Mouse (Mus musculus) Patski (cell line): ENCODE measurements around the gene Hif3a. TPM values are rescaled to one million over a fixed set of nuclear protein-coding genes. Genes with fewer than 3 reads are reported as not detected.

ENCODE experiments used
- ATAC-seq: fragments of 100-300 bp; one replicate; pipeline ENCODE4 v1.8.0; 2021
- CTCF ChIA-PET: fragments of 350-600 bp; sonication (Branson Sonifier 250); formaldehyde crosslinking; loops from one replicate; lab custom pipeline; 2022; ENCODE audit warnings: inconsistent platforms; lab: Charles Lee
- POLR2A ChIA-PET: fragments of 350-600 bp; sonication (Branson Sonifier 250); formaldehyde crosslinking; loops from one replicate; lab custom pipeline; 2022; ENCODE audit warnings: antibody characterized with exemption, inconsistent platforms; lab: Charles Lee
- DNase-seq: peaks from one replicate; pipeline ENCODE4 v3.0.0-alpha.2; 2011; ENCODE audit warnings: low read depth, low spot score
- H3K27me3 ChIP-seq: fragments of 371-371 bp; one replicate; pipeline ENCODE4 v1.5.1; 2021
- CTCF ChIP-seq: fragments of 100-300 bp; IDR thresholded peaks from one replicate; pipeline ENCODE4 v1.5.1; 2021
- in situ Hi-C: fragments of 300-500 bp; cut with MboI; formaldehyde crosslinking; loops from 3 replicates; pipeline ENCODE4 v1.11.1; 2018; ENCODE audit warnings: low pct_unique_long_range_greater_than_20kb, mixed read lengths
- polyA plus RNA-seq: library from polyadenylated mRNA; unstranded; gene quantifications from one replicate; pipeline ENCODE4 v1.2.3, GENCODE M21; 2021

Hif3a gene
- polyA plus RNA-seq, 1 experiment from 2014 or later = 0.01 TPM

DNA sequence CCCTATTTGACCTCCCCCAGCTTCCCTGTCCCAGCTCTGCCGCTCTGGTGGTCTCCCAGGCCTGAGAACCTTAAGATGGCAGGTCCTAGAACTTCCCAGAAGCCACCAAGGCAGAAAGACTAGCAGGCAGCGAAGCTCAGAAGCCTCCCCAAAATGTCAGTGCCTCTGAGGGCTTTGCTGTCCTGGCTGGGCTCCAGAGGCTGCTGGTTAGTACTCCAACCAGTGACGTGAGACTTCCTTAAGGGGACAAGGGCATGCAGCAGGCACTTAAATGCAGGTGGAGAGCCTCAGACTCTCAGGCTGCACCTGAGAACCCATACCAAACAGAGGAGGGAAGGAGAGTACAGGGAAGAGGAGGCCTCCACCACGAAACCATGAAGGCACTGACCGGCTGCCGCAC is 38.1 kb downstream of the Hif3a start:
- CTCF ChIA-PET = interaction anchor here (0.7 to 3.7 kb wide), 4 partner anchors 17 to 36 kb away, joined by 3 to 26 read pairs (median 5); no protein-coding TSS in a partner anchor
- in situ Hi-C loops = no loop called here
- H3K27me3 ChIP-seq = no peaks in the 10 kb centered on the region
- ATAC-seq (no peak), DNase-seq (no peak)
- no peak for TF ChIP-seq CTCF
- POLR2A ChIA-PET = interaction anchor here (1.3 kb wide), 1 partner anchor 23 kb away, joined by 3 read pairs; no protein-coding TSS in a partner anchor

DNA sequence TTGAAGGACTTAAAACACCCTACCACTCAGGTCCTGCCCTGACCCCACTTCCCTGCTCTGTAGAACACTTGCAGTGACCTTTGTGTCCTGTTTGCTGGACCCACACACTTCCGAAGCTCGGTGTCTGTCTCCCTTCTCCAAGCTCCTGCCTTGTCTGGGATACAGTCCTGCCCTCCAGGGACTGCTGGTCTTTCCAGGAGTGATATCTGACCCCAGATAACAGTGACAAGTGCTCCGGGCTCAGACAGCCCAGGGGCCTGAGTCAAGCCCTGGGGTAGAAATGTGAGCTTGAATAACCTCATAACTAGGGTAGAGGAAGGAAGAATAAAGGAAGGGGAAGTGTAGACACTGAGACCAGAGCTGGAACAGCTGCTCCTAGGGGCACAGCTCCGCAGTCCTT is 38.5 kb downstream of the Hif3a start:
- DNase-seq (no peak), ATAC-seq (no peak)
- no peaks in the 10 kb centered on the region for H3K27me3 ChIP-seq
- no peak for TF ChIP-seq CTCF
- ChIA-PET CTCF (interaction anchor here (0.7 to 3.7 kb wide), 3 partner anchors 16 to 27 kb away, joined by 3 to 26 read pairs (median 5); no protein-coding TSS in a partner anchor), POLR2A (interaction anchor here (1.3 kb wide), 1 partner anchor 23 kb away, joined by 3 read pairs; no protein-coding TSS in a partner anchor)
- in situ Hi-C loops = no loop called here

DNA sequence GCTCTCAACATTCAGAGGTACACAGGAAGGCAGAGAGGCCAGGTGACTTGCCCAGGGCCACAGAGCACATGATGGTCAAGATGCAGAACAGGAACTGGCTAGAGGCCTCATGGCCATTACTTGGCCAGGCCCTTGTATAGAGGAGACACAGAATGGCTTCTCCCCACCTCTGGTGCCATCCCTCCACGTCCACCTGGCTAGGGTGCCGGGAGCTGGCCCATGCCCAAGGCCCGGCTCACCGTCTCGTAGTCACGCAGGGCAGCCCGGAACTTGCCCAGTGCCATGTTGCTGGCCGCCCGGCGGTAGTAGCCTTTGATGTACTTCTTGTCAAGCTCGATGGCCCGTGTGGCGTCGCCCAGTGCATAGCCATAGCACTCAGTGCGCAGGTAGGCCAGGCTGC is 40.1 kb downstream of the Hif3a start:
- DNase-seq (no peak), ATAC-seq (no peak)
- ChIA-PET POLR2A (no interaction called here), CTCF (interaction anchor here (1.3 to 2.3 kb wide), 3 partner anchors 15 to 89 kb away, joined by 3 to 6 read pairs (median 5); no protein-coding TSS in a partner anchor)
- no peaks in the 10 kb centered on the region for H3K27me3 ChIP-seq
- in situ Hi-C loops = no loop called here
- no peak for TF ChIP-seq CTCF

DNA sequence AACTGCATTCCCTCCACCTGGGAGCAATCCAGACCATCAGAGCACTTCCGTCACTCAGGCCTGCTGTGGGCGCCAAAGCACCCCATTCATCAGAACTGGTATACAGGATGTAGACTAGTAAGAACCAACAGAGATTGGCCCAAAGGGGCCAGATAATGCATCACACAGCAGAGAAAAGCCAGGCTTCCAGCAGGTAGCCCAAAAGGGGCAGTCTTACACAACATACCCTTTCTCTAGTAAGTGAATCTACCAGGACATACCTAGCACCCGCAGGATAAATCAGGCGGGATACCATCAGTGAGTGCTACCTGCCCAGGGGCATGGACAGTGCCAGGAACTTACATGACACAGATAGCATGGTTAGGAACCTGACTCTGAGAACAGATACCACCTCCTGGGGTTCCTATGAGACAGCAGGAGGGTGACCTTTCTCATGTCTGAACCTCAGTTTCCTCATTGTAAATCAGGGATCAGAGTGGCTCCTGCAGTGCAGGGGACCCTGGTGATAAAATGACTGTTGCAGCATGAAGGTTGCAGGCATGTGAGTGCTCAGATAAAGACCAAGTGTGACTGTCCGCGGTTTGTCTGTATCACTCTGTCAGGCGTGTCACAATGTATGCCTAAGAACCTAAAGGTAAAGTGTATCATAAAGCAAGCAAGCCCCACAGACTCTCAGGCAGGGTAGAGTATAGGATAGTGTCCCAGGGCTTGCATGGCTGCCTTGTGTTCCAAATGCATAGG is 42.6 kb downstream of the Hif3a start:
- in situ Hi-C loops = no loop called here
- no peak for ATAC-seq
- CTCF ChIA-PET = no interaction called here
- POLR2A ChIA-PET = no interaction called here
- H3K27me3 ChIP-seq = no peaks in the 10 kb centered on the region
- DNase-seq = no peak
- no peak for TF ChIP-seq CTCF

DNA sequence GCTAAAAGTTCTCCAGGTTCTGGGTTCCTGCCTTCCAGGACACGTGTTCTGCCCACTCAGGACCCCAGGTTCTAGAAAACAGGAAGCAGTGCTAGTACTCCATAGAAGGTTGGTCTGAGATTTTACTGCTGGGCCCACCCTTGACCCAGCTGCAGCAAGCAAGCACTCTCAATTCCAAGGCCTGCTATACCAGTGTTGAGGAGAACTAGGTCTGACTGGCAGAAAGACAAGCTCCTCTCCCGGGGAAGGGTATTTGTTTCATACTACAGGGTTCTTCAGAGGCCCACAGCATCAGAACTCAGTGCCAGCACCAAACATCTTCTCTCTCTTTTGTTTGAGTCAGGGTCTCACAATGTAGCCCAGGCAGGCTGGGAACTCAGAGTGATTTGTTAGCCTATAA is 44.3 kb downstream of the Hif3a start:
- TF ChIP-seq CTCF = no peak
- CTCF ChIA-PET = interaction anchor here (1.1 to 2.5 kb wide), 4 partner anchors 10 to 16 kb away, joined by 3 to 14 read pairs (median 6); partner anchors contain the start of gene Ppp5c
- no peak for ATAC-seq

DNA sequence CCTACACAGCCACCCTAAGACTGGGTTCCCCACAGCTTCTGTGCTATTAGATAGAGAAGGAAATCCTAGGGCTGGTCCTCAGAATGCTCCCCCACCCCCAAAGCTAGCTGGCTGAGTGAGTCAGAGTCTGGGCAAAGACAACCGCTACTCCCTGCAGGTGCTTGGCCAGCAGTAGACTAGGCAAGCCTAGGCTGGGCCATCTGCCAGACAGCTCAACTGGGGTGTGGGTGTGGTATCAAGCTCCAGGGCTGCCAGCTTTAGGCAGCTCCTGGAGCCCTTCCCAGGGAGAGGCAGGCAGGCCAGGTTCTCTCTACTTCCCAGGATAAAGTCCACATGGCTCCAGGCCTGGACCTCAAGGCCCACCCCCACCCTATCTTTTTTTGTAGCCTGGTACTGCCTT is 45.2 kb downstream of the Hif3a start:
- in situ Hi-C loops = no loop called here

More for the DNA sequence above, 44.3 kb downstream of the Hif3a start:
- in situ Hi-C loops = no loop called here
- no peaks in the 10 kb centered on the region for H3K27me3 ChIP-seq
- DNase-seq = no peak
- POLR2A ChIA-PET = interaction anchor here (0.6 to 1.0 kb wide), 2 partner anchors 40 to 42 kb away, joined by 3 to 4 read pairs; no protein-coding TSS in a partner anchor

DNA sequence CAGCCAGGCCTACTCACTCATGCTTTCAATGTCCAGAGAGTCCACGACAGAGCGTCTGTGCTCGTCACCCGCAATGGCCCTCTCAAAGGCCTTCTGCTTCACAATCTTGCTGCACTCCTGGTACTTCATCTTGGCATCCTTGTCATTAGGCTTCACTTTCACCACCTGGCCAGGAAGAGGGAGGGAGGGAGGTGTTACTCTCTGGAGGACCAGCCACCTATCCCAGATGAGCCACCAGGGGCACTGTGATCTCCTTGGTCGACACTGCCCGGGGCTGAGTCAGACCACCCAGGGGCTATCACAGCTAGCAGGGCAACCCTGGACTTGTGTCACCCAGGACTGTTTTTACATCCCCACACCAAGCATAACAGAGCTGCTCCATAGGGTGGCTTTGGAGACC is 46.8 kb downstream of the Hif3a start:
- CTCF ChIA-PET = interaction anchor here (1.2 to 2.5 kb wide), 2 partner anchors 11 to 141 kb away, joined by 3 to 9 read pairs; no protein-coding TSS in a partner anchor
- no peak for ATAC-seq
- in situ Hi-C loops = no loop called here
- POLR2A ChIA-PET = interaction anchor here (1.7 kb wide), 1 partner anchor 11 kb away, joined by 4 read pairs; no protein-coding TSS in a partner anchor
- TF ChIP-seq CTCF = no peak
- DNase-seq = no peak
- no peaks in the 10 kb centered on the region for H3K27me3 ChIP-seq

More for the DNA sequence above, 45.2 kb downstream of the Hif3a start:
- no peaks in the 10 kb centered on the region for H3K27me3 ChIP-seq
- DNase-seq (peak; percentile 91), ATAC-seq (peak; percentile 99)
- ChIA-PET POLR2A (interaction anchor here (1.0 to 1.7 kb wide), 2 partner anchors 9 to 41 kb away, joined by 3 to 4 read pairs; no protein-coding TSS in a partner anchor), CTCF (interaction anchor here (1.1 to 2.5 kb wide), 5 partner anchors 10 to 17 kb away, joined by 3 to 14 read pairs (median 5); partner anchors contain the start of gene Ppp5c)
- TF ChIP-seq CTCF = no peak

DNA sequence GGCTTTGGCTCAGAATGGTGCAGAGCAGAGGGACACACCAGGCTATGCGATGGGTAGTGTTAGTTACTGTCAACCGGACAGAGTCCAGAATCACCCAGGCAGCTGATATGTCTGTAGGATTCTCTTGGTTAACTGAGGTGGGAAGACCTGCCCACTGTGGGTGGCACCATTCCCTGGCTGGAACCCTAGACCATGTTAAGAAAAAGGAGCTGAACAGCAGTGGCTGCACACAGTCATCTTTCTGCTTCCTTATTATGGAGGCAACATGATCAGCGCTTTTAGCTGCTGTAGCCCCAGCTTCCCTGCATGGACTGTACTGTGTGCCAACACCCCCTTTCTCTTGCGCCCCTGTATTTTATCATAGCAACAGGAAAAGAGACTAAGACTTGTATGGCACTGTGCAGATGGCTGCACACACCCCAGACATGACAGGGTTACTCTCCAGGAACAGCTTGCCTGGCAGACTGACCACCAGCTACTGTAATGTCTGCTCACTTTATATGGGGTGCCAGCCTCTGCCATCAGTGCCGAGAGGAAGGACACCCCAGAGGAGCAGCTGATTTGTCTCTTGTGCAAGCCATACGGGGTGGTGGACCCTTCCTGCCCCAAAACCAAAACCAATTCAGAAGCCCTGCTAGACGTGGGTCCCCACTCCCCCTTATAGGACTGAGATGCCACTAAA is 50.2 kb downstream of the Hif3a start:
- in situ Hi-C loops = no loop called here
- ChIA-PET POLR2A (no interaction called here), CTCF (interaction anchor here (0.6 to 1.4 kb wide), 5 partner anchors 9 to 80 kb away, joined by 3 to 4 read pairs (median 3); partner anchors contain the start of gene Psg16)
- no peak for DNase-seq
- no peaks in the 10 kb centered on the region for H3K27me3 ChIP-seq
- no peak for TF ChIP-seq CTCF
- ATAC-seq = no peak

DNA sequence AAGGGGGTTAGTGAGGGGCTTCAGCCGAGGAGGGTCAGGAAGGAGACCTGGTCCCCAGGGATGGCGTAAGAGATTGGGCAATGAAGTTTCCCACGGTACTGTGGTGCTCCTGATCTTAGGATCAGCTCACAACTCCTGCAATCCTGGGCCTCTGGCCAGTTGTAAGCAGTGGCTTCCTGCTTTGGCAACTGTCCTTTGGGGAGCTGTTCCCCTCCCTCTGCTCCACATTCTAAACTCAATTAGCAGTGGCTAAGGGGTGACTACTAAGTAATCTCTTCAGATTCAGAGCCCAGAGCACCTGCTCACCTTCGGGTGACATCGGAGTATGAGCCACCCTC is 52.2 kb downstream of the Hif3a start:
- TF ChIP-seq CTCF = no peak
- DNase-seq (no peak), ATAC-seq (no peak)
- ChIA-PET POLR2A (no interaction called here), CTCF (interaction anchor here (2.1 kb wide), 1 partner anchor 10 kb away, joined by 5 read pairs; no protein-coding TSS in a partner anchor)
- H3K27me3 ChIP-seq = no peaks in the 10 kb centered on the region
- in situ Hi-C loops = no loop called here

DNA sequence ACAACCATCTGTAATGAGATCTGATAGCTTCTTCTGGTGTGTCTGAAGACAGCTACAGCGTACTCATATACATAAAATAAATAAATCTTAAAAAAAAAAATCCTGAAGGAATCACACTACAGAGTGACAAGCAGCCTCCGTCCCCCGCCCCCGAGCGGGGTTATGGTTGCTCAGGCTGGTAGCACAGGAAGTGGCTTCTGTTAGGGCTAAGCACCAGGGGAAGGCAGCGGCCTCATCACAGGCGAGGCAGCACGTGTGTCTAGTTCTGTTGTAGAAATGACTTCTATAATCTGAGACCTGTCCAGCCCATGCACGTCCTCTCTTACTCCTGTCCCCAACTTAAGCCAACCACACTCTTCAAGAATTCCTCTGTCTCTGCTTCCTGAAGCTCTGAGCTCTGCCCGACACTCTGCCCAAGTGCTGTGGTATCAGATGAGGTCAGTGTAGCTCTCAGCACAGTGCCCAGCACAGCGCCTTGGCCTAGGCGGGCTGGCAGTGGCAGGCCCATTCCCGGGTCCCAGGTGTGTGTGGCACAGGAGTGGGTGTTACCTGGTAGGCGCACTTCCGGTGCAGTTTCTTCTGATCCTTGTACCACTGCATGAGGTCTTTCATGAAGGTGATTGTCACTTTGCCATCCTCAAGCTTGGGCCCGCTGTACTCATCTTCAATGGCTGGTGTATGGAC is 52.8 kb downstream of the Hif3a start:
- CTCF ChIA-PET = interaction anchor here (2.1 kb wide), 1 partner anchor 10 kb away, joined by 5 read pairs; no protein-coding TSS in a partner anchor
- TF ChIP-seq CTCF = no peak
- POLR2A ChIA-PET = no interaction called here
- H3K27me3 ChIP-seq = no peaks in the 10 kb centered on the region
- DNase-seq = no peak
- ATAC-seq = no peak
- in situ Hi-C loops = no loop called here
